Mouse (Mus musculus) right cerebral cortex, postnatal 36 days (tissue): ENCODE measurements at regions not wholly inside any gene's neighbourhood (a gene's known extent, or its start where the extent isn't known, plus 50 kb on each side); places are given as distances from the start of the nearest gene placed in this dataset.

Experiments used
- DNase-seq, 2 experiments: peaks; one replicate each; pipeline ENCODE4 v3.0.0; 2022; ENCODE audit warnings: low spot score in 2 of 2, mixed read lengths in 1 of 2

DNA sequence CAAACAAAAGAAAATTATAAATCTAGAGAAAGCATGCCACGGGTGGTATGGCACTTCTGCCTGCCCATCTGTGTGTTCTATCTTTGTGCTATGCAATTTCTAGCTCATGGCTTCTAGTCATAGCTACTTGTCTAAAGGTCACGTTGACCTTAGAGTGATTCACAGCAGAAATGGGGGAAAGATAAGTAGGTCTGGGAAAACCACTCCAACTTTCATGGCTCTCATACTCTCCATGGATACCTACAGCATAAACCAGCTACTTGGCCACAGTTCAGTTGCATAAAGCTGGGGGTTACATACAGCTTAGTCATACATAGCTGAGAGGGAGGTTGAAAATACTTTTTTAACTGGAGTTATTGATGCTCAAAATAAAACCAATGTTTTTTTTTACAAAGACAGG, 100.6 kb upstream of the Trpc6 start:
- DNase-seq = peak in 1 of 2 experiments; percentile 8

GRCm38 (mm10) chr9:8451471-8451870, 92.5 kb upstream of the Trpc6 start:
- DNase-seq = no peak

DNA sequence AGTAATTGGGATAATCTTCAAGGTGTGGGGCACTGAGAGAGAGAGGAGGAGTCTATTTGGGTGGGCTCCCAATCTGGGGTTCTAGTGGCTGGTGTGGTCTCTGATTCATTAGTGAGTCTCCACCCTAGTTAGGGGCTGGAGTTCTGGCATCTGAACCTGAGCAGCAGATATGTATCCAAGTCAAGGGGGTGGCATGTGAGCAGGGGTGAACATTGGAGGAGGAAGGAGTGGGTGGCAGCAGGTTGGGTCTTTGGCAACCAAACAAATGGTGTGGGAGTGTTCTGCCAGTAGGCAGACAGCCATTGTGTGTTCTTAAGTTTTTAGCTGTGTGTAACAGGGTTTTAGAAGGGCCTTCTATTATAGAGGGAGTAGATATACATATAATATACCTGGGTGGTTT, 90.4 kb upstream of the Trpc6 start:
- no peak for DNase-seq

DNA sequence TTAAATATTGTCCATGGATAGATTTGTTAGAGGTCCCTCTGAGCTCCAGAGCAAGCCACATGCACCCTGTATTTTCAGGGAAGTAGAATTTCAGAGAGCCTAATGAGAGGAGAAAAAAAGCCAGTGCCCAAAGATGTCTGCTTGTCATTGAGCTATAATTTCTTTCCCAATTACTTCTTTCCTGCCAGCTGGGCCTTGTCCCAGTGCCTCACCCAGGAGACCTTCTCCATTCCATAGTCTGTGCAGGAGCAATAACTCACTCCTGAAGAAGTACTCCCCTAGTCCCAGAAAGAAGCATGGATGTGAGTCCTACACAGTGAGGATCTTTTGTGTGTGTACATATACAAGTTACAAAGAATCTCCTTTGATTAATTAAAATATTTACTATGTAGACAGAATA, 89.4 kb upstream of the Trpc6 start:
- DNase-seq = no peak

- no peak for DNase-seq
Observed at GRCm38 (mm10) chr9:8459084-8459571, 84.8 kb upstream of the Trpc6 start.

DNA sequence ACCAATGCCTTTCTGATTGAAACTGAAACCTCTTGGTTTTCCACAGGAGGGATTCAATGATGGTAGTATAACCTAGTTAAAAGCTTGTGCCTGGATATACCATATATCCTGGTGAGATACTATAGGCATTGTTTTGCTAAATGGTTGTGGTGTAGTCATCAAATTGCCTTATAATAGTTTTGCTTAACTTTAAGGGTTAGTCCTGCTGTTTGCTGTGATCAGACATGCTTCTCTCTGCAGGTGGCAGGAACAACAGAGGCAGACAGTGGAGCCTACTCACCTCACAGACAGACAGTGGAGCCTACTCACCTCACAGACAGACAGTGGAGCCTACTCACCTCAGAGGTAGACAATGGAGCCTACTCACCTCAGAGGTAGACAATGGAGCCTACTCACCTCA, 82.2 kb upstream of the Trpc6 start:
- no peak for DNase-seq

- no peak for DNase-seq
Observed at GRCm38 (mm10) chr9:8462881-8463280, 81.1 kb upstream of the Trpc6 start.

GRCm38 (mm10) chr9:8486525-8486924, 57.4 kb upstream of the Trpc6 start:
- DNase-seq = no peak

- DNase-seq = no peak
Observed at GRCm38 (mm10) chr9:8487821-8488220, 56.1 kb upstream of the Trpc6 start.
